Mouse (Mus musculus): ENCODE measurements at regions not wholly inside any gene's neighbourhood (a gene's known extent, or its start where the extent isn't known, plus 50 kb on each side); places are given as distances from the start of the nearest gene placed in this dataset.

- H3K9ac ChIP-seq: no peak overlapping the region
- H3K4me3 ChIP-seq (replicated peaks; ENCODE audit: low read length): no peak overlapping the region
- no peaks in the 10 kb centered on the region for H3K27me3 ChIP-seq (ENCODE audit: control insufficient read depth, insufficient read depth, low read length)
- H3K4me2 ChIP-seq (replicated peaks): no peak overlapping the region
- H3K36me3 ChIP-seq (replicated peaks; ENCODE audit: control insufficient read depth, insufficient read depth): no peaks in the 10 kb centered on the region
- no peak overlapping the region for H3K27ac ChIP-seq
- ATAC-seq (ENCODE audit: low FRiP score) (no peak), DNase-seq (ENCODE audit: low spot score) (no peak)
- WGBS: 67% methylated on average over 7 of the region's 7 CpGs
- H3K9me3 ChIP-seq (ENCODE audit: control insufficient read depth, low read length): no peaks in the 10 kb centered on the region
- no peaks in the 10 kb centered on the region; the same call in 1 of the 2 replicates for H3K4me1 ChIP-seq (replicated peaks; ENCODE audit: control insufficient read depth, insufficient read depth, low read length)
Measured at GRCm38 (mm10) chr12:71467820-71468219, 158.1 kb downstream of the Dact1 start.

- WGBS: 34% methylated on average over 6 of the region's 6 CpGs
- H3K27me3 ChIP-seq (ENCODE audit: control insufficient read depth, insufficient read depth, low read length): no peaks in the 10 kb centered on the region
- ATAC-seq (ENCODE audit: low FRiP score): no peak
- H3K4me3 ChIP-seq (replicated peaks; ENCODE audit: low read length): no peak overlapping the region
- H3K27ac ChIP-seq: no peak overlapping the region
- no peaks in the 10 kb centered on the region; the same call in 1 of the 2 replicates for H3K4me1 ChIP-seq (replicated peaks; ENCODE audit: control insufficient read depth, insufficient read depth, low read length)
- no peaks in the 10 kb centered on the region for H3K36me3 ChIP-seq (replicated peaks; ENCODE audit: control insufficient read depth, insufficient read depth)
- no peak overlapping the region for H3K4me2 ChIP-seq (replicated peaks)
- H3K9ac ChIP-seq: no peak overlapping the region
- no peak for DNase-seq (ENCODE audit: low spot score)
- H3K9me3 ChIP-seq (ENCODE audit: control insufficient read depth, low read length): no peaks in the 10 kb centered on the region
Measured at GRCm38 (mm10) chr12:71468324-71468723, 158.6 kb downstream of the Dact1 start.

- 75% methylated on average over 13 of the region's 13 CpGs for WGBS
- no peaks in the 10 kb centered on the region; the same call in 1 of the 2 replicates for H3K4me1 ChIP-seq (replicated peaks; ENCODE audit: control insufficient read depth, insufficient read depth, low read length)
- no peaks in the 10 kb centered on the region for H3K36me3 ChIP-seq (replicated peaks; ENCODE audit: control insufficient read depth, insufficient read depth)
- DNase-seq (ENCODE audit: low spot score) (no peak), ATAC-seq (ENCODE audit: low FRiP score) (no peak)
- no peaks in the 10 kb centered on the region for H3K9me3 ChIP-seq (ENCODE audit: control insufficient read depth, low read length)
- no peak overlapping the region for H3K27ac ChIP-seq
- no peaks in the 10 kb centered on the region for H3K27me3 ChIP-seq (ENCODE audit: control insufficient read depth, insufficient read depth, low read length)
- no peak overlapping the region for H3K4me3 ChIP-seq (replicated peaks; ENCODE audit: low read length)
- no peak overlapping the region for H3K9ac ChIP-seq
- no peak overlapping the region for H3K4me2 ChIP-seq (replicated peaks)
Measured at GRCm38 (mm10) chr12:71470983-71471715, 161.5 kb downstream of the Dact1 start.

- DNase-seq (ENCODE audit: low spot score) (no peak), ATAC-seq (ENCODE audit: low FRiP score) (no peak)
- H3K27ac ChIP-seq: no peak overlapping the region
- H3K9ac ChIP-seq: no peak overlapping the region
- no peak overlapping the region for H3K4me3 ChIP-seq (replicated peaks; ENCODE audit: low read length)
- 94% methylated on average over 4 of the region's 4 CpGs for WGBS
- H3K4me1 ChIP-seq (replicated peaks; ENCODE audit: control insufficient read depth, insufficient read depth, low read length): no peaks in the 10 kb centered on the region; the same call in 1 of the 2 replicates
- H3K36me3 ChIP-seq (replicated peaks; ENCODE audit: control insufficient read depth, insufficient read depth): no peaks in the 10 kb centered on the region
- H3K27me3 ChIP-seq (ENCODE audit: control insufficient read depth, insufficient read depth, low read length): no peaks in the 10 kb centered on the region
- H3K9me3 ChIP-seq (ENCODE audit: control insufficient read depth, low read length): no peaks in the 10 kb centered on the region
- H3K4me2 ChIP-seq (replicated peaks): no peak overlapping the region
Measured at GRCm38 (mm10) chr12:71471720-71472119, 162.0 kb downstream of the Dact1 start.

GRCm38 (mm10) chr12:71476238-71476637, 166.6 kb downstream of the Dact1 start:
- Histone ChIP-seq H3K9me3 (ENCODE audit: control insufficient read depth, low read length) (no peaks in the 10 kb centered on the region), H3K4me3 (replicated peaks; ENCODE audit: low read length) (no peak overlapping the region), H3K4me2 (replicated peaks) (no peak overlapping the region), H3K27ac (no peak overlapping the region), H3K27me3 (ENCODE audit: control insufficient read depth, insufficient read depth, low read length) (no peaks in the 10 kb centered on the region), H3K9ac (no peak overlapping the region), H3K4me1 (replicated peaks; ENCODE audit: control insufficient read depth, insufficient read depth, low read length) (0 out of 2 replicates have a peak, but pooled peaks cover 6% of the 10 kb centered on the region), H3K36me3 (replicated peaks; ENCODE audit: control insufficient read depth, insufficient read depth) (no peaks in the 10 kb centered on the region)
- ATAC-seq (ENCODE audit: low FRiP score): no peak
- no peak for DNase-seq (ENCODE audit: low spot score)
- WGBS: 52% methylated on average over 4 of the region's 4 CpGs

GRCm38 (mm10) chr12:71477691-71478090, 168.0 kb downstream of the Dact1 start:
- Histone ChIP-seq H3K9me3 (ENCODE audit: control insufficient read depth, low read length) (no peaks in the 10 kb centered on the region), H3K36me3 (replicated peaks; ENCODE audit: control insufficient read depth, insufficient read depth) (no peaks in the 10 kb centered on the region), H3K4me1 (replicated peaks; ENCODE audit: control insufficient read depth, insufficient read depth, low read length) (peaks cover 20% of the 10 kb centered on the region), H3K4me3 (replicated peaks; ENCODE audit: low read length) (no peak overlapping the region), H3K27ac (no peak overlapping the region), H3K4me2 (replicated peaks) (no peak overlapping the region), H3K9ac (no peak overlapping the region), H3K27me3 (ENCODE audit: control insufficient read depth, insufficient read depth, low read length) (no peaks in the 10 kb centered on the region)
- no peak for ATAC-seq (ENCODE audit: low FRiP score)
- no peak for DNase-seq (ENCODE audit: low spot score)
- 13% methylated on average over 5 of the region's 5 CpGs for WGBS

GRCm38 (mm10) chr12:71481371-71481770, 171.7 kb downstream of the Dact1 start:
- DNase-seq (ENCODE audit: low spot score) (peak; percentile 44), ATAC-seq (ENCODE audit: low FRiP score) (no peak)
- no peak overlapping the region for H3K4me2 ChIP-seq (replicated peaks)
- no peak overlapping the region for H3K4me3 ChIP-seq (replicated peaks; ENCODE audit: low read length)
- H3K27me3 ChIP-seq (ENCODE audit: control insufficient read depth, insufficient read depth, low read length): no peaks in the 10 kb centered on the region
- H3K4me1 ChIP-seq (replicated peaks; ENCODE audit: control insufficient read depth, insufficient read depth, low read length): peaks cover 24% of the 10 kb centered on the region
- no peaks in the 10 kb centered on the region for H3K36me3 ChIP-seq (replicated peaks; ENCODE audit: control insufficient read depth, insufficient read depth)
- H3K27ac ChIP-seq: peak overlapping the region; percentile 44
- 34% methylated on average over 6 of the region's 6 CpGs for WGBS
- H3K9ac ChIP-seq: no peak overlapping the region
- H3K9me3 ChIP-seq (ENCODE audit: control insufficient read depth, low read length): no peaks in the 10 kb centered on the region

GRCm38 (mm10) chr12:71481899-71482593, 172.4 kb downstream of the Dact1 start:
- no peak overlapping the region for H3K4me2 ChIP-seq (replicated peaks)
- H3K27me3 ChIP-seq (ENCODE audit: control insufficient read depth, insufficient read depth, low read length): no peaks in the 10 kb centered on the region
- WGBS: 38% methylated on average over 9 of the region's 9 CpGs
- no peak overlapping the region for H3K4me3 ChIP-seq (replicated peaks; ENCODE audit: low read length)
- no peaks in the 10 kb centered on the region for H3K9me3 ChIP-seq (ENCODE audit: control insufficient read depth, low read length)
- peaks cover 24% of the 10 kb centered on the region for H3K4me1 ChIP-seq (replicated peaks; ENCODE audit: control insufficient read depth, insufficient read depth, low read length)
- ATAC-seq (ENCODE audit: low FRiP score): peak; percentile 37; the same call in 1 of the 2 replicates
- no peaks in the 10 kb centered on the region for H3K36me3 ChIP-seq (replicated peaks; ENCODE audit: control insufficient read depth, insufficient read depth)
- DNase-seq (ENCODE audit: low spot score): no peak
- no peak overlapping the region for H3K9ac ChIP-seq
- H3K27ac ChIP-seq: peak overlapping the region; percentile 44

GRCm38 (mm10) chr12:71482619-71483018, 172.9 kb downstream of the Dact1 start:
- Histone ChIP-seq H3K9ac (no peak overlapping the region), H3K9me3 (ENCODE audit: control insufficient read depth, low read length) (no peaks in the 10 kb centered on the region), H3K4me1 (replicated peaks; ENCODE audit: control insufficient read depth, insufficient read depth, low read length) (peaks cover 26% of the 10 kb centered on the region), H3K36me3 (replicated peaks; ENCODE audit: control insufficient read depth, insufficient read depth) (no peaks in the 10 kb centered on the region), H3K4me2 (replicated peaks) (no peak overlapping the region), H3K27me3 (ENCODE audit: control insufficient read depth, insufficient read depth, low read length) (no peaks in the 10 kb centered on the region), H3K4me3 (replicated peaks; ENCODE audit: low read length) (no peak overlapping the region), H3K27ac (peak overlapping the region; percentile 44; the same call in 1 of the 2 replicates)
- no peak for ATAC-seq (ENCODE audit: low FRiP score)
- DNase-seq (ENCODE audit: low spot score): no peak
- 27% methylated on average over 2 of the region's 2 CpGs for WGBS
